Mouse (Mus musculus): ENCODE results near the gene Spata13.
A peak's percentile ranks its signal among the peaks of the same experiment; 100 is the strongest.

Gene Spata13

GRCm38 (mm10) chr14:60783196-60783595 is 149.4 kb downstream of the Spata13 start:
- DNase-seq (ENCODE audit: low spot score in 2 of 2), result no peak

DNA sequence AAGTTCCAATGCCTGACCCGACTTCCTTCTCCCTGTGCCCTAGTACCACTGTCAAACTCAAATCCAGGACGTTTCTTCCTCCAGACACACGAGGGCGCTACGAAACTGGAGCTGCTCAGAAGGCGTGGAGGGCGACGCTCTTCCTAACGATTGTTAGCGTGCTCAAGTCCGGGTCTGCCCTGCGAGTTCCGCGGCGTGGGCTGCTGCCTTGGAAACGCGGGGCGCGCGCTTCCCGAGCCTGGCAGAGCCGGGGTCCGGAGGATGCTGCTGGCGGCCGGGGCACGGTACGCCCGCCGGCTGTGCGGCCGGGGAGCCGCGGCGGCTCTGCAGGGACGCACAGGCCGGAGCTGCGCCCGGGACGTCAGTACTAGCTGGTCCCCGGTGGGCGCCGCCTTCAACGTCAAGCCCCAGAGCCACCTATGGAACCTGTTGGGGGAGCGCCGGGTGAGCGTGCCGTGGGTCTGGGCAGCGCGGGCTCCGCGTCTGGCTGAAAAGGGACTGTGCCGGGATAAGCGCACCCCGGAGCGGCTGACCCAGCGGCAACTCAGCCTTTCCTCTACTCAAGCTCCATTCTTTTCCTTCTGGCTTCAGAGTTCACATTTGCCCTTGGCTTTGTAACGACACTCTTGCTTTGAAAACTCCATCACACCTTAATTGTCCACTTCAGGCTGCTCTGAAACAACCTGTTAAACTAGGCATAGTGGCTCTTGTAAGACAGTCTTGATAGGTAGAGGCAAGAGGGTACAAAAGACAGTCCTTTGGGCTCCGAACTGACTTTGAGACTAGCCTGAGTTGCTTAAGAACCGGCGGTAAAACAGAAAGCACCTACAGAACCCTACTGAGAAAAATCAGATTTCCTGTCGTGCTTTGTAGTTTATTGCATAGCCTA is 150.9 kb downstream of the Spata13 start, which contains the start of gene Mipep:
Mipep (plus strand) TSS at position 147 of the 889 bp plus-strand sequence.
- peak; percentile 71 to 83 for DNase-seq (ENCODE audit: low spot score in 2 of 2)

DNA sequence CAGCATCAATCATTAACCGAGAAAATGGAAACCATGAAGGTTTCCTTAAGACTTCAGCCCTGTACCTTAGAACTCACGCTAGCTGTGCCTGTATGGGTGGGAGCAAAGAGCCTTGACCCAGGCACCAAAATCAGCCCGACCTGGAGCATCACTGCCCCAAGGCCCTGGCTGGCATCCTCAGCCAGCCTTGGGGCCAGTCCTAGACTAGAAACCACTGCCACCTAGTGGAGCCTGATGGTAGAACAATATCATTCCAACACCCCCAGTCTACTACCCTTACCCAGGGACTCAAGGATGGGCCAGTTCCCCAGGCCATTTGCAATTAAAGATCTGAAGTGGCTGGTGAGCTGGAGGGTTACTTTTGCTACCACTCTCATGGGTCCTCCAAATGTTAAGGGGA is 156.3 kb downstream of the Spata13 start:
- DNase-seq (ENCODE audit: low spot score in 2 of 2), result peak; percentile 36 to 40

DNA sequence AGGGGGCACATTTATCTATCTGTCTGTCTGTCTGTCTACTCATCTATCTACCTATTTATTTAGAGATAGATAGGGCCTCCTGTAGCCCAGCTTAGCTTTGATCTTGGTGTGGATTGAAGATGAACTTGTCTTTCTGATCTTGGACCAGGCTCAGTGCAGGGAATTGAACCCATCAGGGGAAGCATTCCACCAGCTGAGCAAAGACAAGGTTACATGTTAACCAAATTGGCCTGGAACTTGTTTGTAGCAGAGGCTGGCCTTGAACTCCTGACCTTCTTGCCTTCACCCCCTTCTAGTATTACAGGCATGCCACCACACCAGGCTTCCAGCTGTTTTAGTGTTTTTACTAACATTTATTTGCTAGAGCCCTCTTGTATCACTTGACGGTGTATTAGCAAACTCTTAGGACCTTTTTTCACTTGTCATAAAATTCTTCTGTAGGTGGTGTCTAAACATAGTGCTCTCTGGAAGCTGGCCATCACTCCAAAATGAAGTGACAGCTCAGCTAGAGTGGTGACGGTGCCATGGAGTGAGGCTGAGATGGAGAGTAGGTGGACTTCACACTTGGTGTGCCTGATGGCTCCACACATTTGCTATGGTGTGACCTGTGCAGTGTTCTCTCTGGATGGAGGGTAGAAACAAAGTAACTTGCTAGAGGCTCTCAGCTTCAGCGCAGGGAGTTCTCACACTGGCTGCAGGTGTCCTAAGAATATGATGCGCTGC is 163.0 kb downstream of the Spata13 start:
- DNase-seq (ENCODE audit: low spot score in 2 of 2), result no peak

- no peak for DNase-seq (ENCODE audit: low spot score in 2 of 2)
These were observed 163.8 kb downstream of the Spata13 start for GRCm38 (mm10) chr14:60797596-60797995.

GRCm38 (mm10) chr14:60798721-60799120 is 164.9 kb downstream of the Spata13 start:
- no peak for DNase-seq (ENCODE audit: low spot score in 2 of 2)

DNA sequence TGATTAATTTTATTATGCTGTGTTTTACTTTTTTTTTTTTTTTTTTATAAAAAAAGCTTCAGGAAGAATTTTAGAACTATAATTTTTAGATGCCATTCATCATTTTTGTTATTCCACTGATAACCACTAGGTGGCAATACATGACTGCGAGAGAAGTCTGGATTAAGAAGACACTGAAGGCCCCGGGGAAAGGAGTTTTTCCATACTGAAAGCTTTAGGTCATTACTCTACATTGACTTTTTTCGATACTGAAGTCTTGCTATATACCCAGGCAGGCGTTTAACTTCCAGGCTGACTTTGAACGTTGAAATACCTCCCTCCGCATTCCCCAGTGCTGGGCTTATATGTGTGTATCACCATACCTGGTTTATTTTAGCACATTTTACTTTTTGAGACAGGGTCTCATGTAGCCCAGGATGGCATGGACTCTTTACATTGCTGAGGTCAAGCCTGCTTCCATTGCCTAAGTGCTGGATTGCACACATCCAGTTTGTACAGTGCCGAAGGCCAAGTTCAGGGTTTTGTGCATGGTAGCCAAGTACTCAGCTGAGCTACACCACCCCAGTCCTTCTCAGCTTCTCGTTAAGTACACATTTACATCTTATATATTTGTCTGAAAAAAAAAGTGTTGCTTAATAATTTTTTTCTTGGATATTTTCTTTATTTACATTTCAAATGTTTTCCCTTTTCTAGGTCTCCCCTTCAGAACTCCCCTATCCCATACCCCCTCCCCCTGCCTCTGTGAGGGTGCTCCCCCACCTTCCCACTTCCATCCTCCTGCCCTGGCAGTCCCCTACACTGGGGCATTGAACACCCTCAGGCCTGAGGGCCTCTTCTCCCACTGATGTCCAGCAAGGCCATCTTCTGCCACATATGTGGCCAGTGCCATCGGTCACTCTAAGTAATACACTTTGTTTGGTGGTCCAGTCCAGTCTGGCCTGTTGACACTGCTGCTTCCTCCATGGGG is 166.2 kb downstream of the Spata13 start:
- no peak for DNase-seq (ENCODE audit: low spot score in 2 of 2)

DNA sequence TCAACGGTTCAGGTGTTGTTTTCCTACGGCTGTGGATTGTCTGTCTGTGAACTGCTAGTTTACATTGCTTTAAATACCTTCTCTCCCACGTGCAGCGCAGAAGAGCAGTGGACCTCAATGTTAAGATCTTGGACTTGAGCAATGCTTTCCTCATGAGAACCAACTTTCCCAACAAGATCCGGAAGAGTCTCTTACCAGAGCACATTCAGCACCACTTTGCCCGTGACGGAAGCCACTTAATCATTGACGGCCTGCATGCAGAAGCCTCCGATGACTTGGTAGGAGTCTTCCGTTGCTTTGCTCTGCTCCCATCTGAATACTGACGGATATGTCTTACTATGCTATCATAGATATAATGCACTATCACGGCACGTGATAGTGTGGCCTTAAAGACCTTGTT is 168.2 kb downstream of the Spata13 start:
- no peak for DNase-seq (ENCODE audit: low spot score in 2 of 2)

GRCm38 (mm10) chr14:60804978-60805377 is 171.2 kb downstream of the Spata13 start:
- no peak for DNase-seq (ENCODE audit: low spot score in 2 of 2)

GRCm38 (mm10) chr14:60805871-60806270 is 172.1 kb downstream of the Spata13 start:
- peak in 1 of 2 experiments; percentile 21 for DNase-seq (ENCODE audit: low spot score in 2 of 2)

GRCm38 (mm10) chr14:60806891-60807344 is 173.1 kb downstream of the Spata13 start:
- DNase-seq (ENCODE audit: low spot score in 2 of 2), result no peak

DNA sequence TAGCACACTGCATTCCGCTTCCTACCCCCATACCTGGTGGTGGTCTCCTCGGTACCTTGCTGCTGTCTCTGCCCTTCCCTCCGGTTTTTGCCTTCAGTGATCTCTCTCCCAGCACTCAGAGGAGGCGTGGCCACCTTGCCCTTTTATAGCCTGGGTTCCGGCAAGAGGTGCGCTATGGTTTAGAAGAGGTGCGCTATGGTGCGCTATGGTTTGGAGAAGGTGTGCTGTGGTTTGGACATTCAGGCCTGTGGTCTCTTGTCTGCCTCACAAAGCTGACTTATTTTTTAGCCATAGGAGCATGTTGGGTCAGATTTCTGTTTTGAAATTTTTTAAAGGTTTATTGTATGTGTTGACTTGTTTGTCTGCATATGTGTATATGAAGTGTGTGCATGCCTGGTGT is 176.1 kb downstream of the Spata13 start:
- DNase-seq (ENCODE audit: low spot score in 2 of 2), result no peak

DNA sequence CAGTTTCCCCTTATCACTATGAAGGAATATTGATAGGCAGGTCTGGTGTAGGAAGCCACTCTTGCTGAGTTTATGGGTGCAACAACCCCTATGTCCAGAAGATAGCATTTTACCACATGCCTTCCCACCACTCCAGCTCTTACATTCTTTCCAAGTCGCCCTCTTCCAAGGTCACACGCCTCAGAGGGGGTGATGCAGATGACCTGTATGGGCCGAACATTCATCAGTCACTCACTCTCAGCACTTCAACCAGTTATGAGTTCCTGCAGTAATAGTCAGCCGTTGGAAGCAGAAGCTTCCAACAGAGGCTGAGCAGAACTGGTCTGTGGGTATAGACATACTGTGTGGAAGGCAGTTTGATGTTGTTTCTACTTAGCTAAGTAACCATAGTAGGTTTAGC is 177.7 kb downstream of the Spata13 start:
- DNase-seq (ENCODE audit: low spot score in 2 of 2), result no peak
